Mouse (Mus musculus) midbrain, embryonic 16.5 days (tissue): ENCODE data around the gene Jaml. TPM values are rescaled to one million over a fixed set of nuclear protein-coding genes. Genes with fewer than 3 reads are reported as not detected.

Experiments used
- ATAC-seq: fragments of 200-750 bp; cut with Nextera tagmentation; 2 replicates; pipeline ENCODE4 v1.8.0; 2017; ENCODE audit warnings: moderate TSS enrichment
- H3K27ac ChIP-seq: fragments of 300-500 bp; sonication (generic); 2 replicates; pipeline ENCODE4 v1.5.1; 2014; ENCODE audit warnings: mild to moderate bottlenecking, low read length, mixed read lengths
- H3K27me3 ChIP-seq: fragments of 300-500 bp; sonication (generic); 2 replicates; pipeline ENCODE4 v1.6.1; 2014; ENCODE audit warnings: low read depth, low read length, mixed read lengths; ENCODE audit not compliant: control insufficient read depth, insufficient read depth
- H3K36me3 ChIP-seq: fragments of 300-500 bp; sonication (generic); 2 replicates; pipeline ENCODE4 v1.6.1; 2014; ENCODE audit warnings: mild to moderate bottlenecking, low read length, moderate library complexity, mixed read lengths; ENCODE audit not compliant: control insufficient read depth, insufficient read depth
- H3K4me1 ChIP-seq: fragments of 300-500 bp; sonication (generic); 2 replicates; pipeline ENCODE4 v1.6.1; 2014; ENCODE audit warnings: mild to moderate bottlenecking, low read length, mixed read lengths; ENCODE audit not compliant: control insufficient read depth, insufficient read depth
- H3K4me2 ChIP-seq: fragments of 300-500 bp; sonication (generic); 2 replicates; pipeline ENCODE4 v1.6.1; 2014; ENCODE audit warnings: mild to moderate bottlenecking, low read length, mixed read lengths
- H3K4me3 ChIP-seq: fragments of 300-500 bp; sonication (generic); 2 replicates; pipeline ENCODE4 v1.5.1; 2014; ENCODE audit warnings: low read depth, mild to moderate bottlenecking, low read length, moderate library complexity, mixed read lengths
- H3K9ac ChIP-seq: fragments of 300-500 bp; sonication (generic); 2 replicates; pipeline ENCODE4 v1.6.1; 2014; ENCODE audit warnings: low read depth, low read length, mixed read lengths
- H3K9me3 ChIP-seq: fragments of 300-500 bp; sonication (generic); replicated peaks from 2 replicates; pipeline ENCODE4 v1.6.1; 2014; ENCODE audit warnings: mild to moderate bottlenecking, low read length, mixed read lengths; ENCODE audit not compliant: control insufficient read depth, poor library complexity, severe bottlenecking
- WGBS: fragments of 180-500 bp; shearing (Covaris S2); extraction: QIAGEN DNeasy Blood & Tissue Kit; methylation state at CpG from one replicate; pipeline ENCODE4 v1.1.7; 2014; 5-methylcytosine and 5-hydroxymethylcytosine counted together
- polyA plus RNA-seq: library from polyadenylated mRNA; unstranded; fragments of >200 nt; fragmentation: Nextera tagmentation; extraction: Ambion mirVana; gene quantifications from 2 replicates; pipeline ENCODE4 v1.2.1, GENCODE M21; 2015

The Jaml gene
- polyA plus RNA-seq, 1 experiment from 2014 or later, result 0.29 TPM

DNA sequence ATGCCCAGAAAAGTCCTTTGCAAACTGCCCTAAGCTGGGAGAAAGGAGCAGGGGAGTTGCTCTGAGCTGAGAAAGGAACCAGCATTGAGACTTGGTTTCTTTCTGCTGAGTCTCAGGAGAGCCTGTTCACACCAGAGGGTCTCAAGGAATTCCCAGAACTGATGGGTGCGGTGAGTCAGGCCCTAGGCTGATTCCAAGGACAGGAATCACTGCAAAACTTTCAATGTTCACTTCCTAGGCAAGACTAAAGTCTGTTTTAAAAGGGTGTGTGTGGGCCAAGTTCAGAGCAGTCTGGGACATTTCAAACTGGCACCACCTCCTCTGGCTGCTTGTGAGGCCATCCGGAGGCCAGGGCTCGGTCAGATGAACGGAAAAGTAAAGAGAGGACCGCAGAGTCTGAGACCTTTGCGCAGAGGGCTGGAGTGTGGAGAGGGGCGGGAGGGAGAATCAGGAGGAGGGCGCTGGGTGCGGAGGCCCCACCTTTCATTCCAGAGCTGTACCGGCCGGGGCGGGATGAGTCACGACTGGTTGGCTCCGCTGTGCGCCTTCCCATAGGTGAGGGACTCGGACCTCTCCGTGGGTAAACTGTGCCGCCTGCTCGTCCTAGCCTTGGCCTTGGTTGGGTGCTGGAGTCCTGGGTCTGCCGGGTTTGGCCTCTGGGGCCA lies 36.8 kb upstream of the Jaml start:
- ATAC-seq, result no peak
- H3K27ac ChIP-seq, result no peak overlapping the region
- peaks cover 52% of the 10 kb centered on the region for H3K27me3 ChIP-seq
- H3K4me3 ChIP-seq, result no peak overlapping the region
- no peak overlapping the region for H3K4me2 ChIP-seq
- H3K9ac ChIP-seq, result no peak overlapping the region
- WGBS, result 3% methylated on average over 20 of the region's 20 CpGs
- no peaks in the 10 kb centered on the region for H3K36me3 ChIP-seq
- peaks cover 3% of the 10 kb centered on the region; the same call in 1 of the 2 replicates for H3K4me1 ChIP-seq
- no peaks in the 10 kb centered on the region for H3K9me3 ChIP-seq

DNA sequence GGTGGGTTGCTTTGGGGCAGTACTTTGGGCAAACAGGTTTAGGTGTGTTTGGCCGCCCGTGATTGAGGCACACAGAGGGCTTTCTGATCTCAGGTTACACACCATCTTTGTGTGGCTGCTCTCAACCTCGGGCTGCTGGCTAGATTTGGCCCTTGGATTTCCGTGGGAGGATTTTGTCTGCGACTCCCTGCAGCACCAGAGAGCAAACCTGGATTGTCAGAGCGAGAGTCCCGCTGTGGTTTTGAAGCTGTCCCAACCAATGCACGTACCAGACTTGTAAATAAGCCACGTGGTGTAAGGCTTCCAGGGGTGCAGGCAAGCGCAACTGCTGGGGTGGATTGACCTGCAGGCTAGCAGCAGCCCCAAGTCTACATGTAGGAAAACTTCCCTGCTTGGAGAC lies 36.0 kb upstream of the Jaml start:
- Histone ChIP-seq H3K4me2 (no peak overlapping the region), H3K27ac (no peak overlapping the region), H3K27me3 (peaks cover 52% of the 10 kb centered on the region), H3K9me3 (no peaks in the 10 kb centered on the region), H3K9ac (no peak overlapping the region), H3K36me3 (no peaks in the 10 kb centered on the region), H3K4me3 (no peak overlapping the region), H3K4me1 (peaks cover 3% of the 10 kb centered on the region; the same call in 1 of the 2 replicates)
- WGBS, result under 1% methylated on average over 10 of the region's 10 CpGs
- no peak for ATAC-seq

DNA sequence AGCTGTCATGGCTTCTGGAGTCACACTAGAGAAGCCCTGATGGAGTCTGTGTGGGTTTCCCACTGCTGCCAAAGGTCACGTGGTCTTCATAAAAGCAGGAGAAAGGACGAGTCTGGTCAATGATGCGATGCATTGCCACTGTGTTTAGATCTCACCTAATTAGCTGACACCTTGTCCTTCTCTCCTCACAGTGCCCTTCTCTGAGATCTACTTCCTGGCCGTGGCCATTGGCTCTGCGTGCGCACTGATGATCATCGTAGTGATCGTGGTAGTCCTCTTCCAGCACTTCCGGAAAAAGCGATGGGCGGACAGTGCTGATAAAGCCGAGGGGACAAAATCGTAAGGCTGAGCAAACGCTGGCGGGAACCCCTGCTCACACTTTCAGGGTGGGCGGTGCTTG lies 32.0 kb upstream of the Jaml start:
- Histone ChIP-seq H3K27ac (no peak overlapping the region), H3K27me3 (peaks cover 27% of the 10 kb centered on the region)
- WGBS, result 93% methylated on average over 16 of the region's 16 CpGs

DNA sequence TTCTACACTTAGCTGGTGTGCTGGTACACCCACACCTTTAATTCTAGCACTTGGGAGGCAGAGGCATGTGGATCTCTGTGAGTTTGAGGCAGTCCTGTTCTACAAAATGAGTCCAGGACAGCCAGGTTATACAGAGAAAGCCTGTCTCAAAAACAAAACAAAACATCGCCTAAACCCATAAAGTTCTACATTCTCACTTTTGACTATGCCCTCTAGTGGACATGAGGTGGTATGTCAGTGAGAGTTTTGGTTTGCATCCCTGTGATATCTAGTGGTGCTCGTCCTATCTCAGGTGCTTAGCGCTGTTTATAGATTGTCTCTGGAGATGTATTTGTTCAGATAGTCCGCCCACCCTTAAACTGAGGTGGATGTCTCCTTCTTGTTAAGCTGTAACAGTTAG lies 30.5 kb upstream of the Jaml start:
- Histone ChIP-seq H3K4me3 (no peak overlapping the region), H3K36me3 (no peaks in the 10 kb centered on the region), H3K27me3 (peaks cover 24% of the 10 kb centered on the region), H3K9me3 (no peaks in the 10 kb centered on the region), H3K9ac (no peak overlapping the region), H3K4me2 (no peak overlapping the region), H3K27ac (no peak overlapping the region), H3K4me1 (no peaks in the 10 kb centered on the region)
- ATAC-seq, result no peak
- 28% methylated on average over 4 of the region's 4 CpGs for WGBS

More for the DNA sequence above, 32.0 kb upstream of the Jaml start:
- ATAC-seq, result no peak
- H3K9me3 ChIP-seq, result no peaks in the 10 kb centered on the region
- no peak overlapping the region for H3K9ac ChIP-seq
- no peak overlapping the region for H3K4me2 ChIP-seq
- no peak overlapping the region for H3K4me3 ChIP-seq
- H3K36me3 ChIP-seq, result no peaks in the 10 kb centered on the region
- H3K4me1 ChIP-seq, result no peaks in the 10 kb centered on the region

DNA sequence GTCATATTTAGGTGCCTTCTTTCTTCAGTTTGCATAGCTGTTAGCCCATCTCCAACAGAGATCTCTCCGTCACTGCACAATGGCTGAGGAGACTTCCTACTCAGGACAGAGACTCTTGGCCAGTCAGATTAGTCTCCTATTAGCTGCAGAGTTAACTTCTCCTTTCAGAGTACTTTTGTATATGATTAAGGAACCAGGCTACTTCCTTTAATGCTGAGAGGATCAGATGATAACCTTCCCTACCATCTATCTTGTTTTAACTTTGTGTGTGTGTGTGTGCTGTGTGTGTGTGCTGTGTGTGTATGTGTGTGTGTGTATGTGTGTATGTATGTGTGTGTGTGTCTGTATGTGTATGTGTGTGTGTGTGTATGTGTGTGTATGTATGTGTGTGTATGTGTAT lies 29.3 kb upstream of the Jaml start:
- Histone ChIP-seq H3K9ac (no peak overlapping the region), H3K4me2 (no peak overlapping the region), H3K27me3 (peaks cover 18% of the 10 kb centered on the region), H3K4me1 (peaks cover 3% of the 10 kb centered on the region; the same call in 1 of the 2 replicates), H3K27ac (no peak overlapping the region), H3K36me3 (no peaks in the 10 kb centered on the region), H3K9me3 (no peaks in the 10 kb centered on the region), H3K4me3 (no peak overlapping the region)
- no peak for ATAC-seq
- WGBS, result 78% methylated on average over 1 of the region's 1 CpGs

DNA sequence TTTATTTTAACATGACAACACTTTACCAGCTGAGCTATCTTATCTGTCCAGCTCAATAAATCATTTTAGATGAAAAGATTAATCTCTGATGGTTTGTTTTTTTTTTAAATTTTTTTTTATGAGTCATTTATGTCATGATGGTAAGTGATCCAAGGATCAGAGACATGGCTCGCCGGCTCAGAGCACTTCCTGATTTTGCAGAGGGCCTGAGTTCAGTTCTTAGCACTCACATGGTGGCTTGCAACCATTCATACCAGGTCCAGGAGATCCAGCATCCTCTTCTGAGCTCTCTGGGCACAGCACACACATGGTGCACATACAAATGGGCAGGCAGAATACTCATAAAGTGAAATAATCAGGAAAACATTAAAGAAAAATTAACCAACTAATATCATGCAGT lies 28.7 kb upstream of the Jaml start:
- H3K9me3 ChIP-seq, result no peaks in the 10 kb centered on the region
- H3K36me3 ChIP-seq, result no peaks in the 10 kb centered on the region
- WGBS, result 84% methylated on average over 2 of the region's 2 CpGs
- H3K4me3 ChIP-seq, result no peak overlapping the region
- H3K9ac ChIP-seq, result no peak overlapping the region
- peaks cover 3% of the 10 kb centered on the region; the same call in 1 of the 2 replicates for H3K4me1 ChIP-seq
- no peak for ATAC-seq
- H3K27me3 ChIP-seq, result peaks cover 14% of the 10 kb centered on the region
- H3K4me2 ChIP-seq, result no peak overlapping the region
- no peak overlapping the region for H3K27ac ChIP-seq

DNA sequence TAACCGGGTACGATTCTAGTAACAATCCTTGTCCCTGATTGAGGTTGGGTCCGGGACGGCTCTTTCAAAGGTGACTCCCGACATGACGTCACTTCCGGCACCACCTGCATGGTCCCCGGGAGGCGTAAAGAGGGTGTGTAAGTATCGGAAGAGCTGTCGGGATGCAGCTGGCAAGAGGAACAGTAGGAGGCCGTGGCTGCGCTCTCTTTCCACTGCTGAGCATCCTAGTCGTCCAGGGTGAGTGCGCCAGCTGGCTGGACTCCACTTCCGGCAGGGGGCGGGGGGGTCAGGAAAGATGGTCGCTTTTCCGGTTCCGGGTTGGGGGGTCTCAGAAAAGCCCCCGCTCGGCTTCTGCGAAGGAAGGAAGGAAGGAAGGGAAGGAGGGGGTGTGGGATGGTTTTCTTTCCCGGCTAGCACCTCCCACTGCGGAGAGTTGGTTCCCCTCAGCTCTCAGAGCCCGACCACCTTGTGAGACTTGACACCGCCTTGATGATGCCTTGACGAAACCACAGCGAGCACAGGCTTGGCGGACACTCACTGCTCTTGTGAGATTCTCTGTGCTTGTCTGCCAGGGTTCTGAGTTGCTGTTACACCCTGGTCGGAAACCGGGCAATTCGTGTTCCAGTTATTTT lies 23.8 kb upstream of the Jaml start, which contains the start of gene Mpzl3:
Gene Mpzl3 (plus strand): TSS at position 105 of the 632 bp plus-strand sequence.
- peak within 1 kb of the TSS; percentile 75 for H3K9ac ChIP-seq
- peak within 1 kb of the TSS; percentile 72 for H3K4me3 ChIP-seq
- no peaks in the 10 kb centered on the region for H3K36me3 ChIP-seq
- WGBS, result 1% methylated on average over 33 of the region's 33 CpGs
- ATAC-seq, result peak; percentile 98
- peaks cover 6% of the 10 kb centered on the region; the same call in 1 of the 2 replicates for H3K4me1 ChIP-seq
- peak within 1 kb of the TSS; percentile 76 for H3K4me2 ChIP-seq
- H3K9me3 ChIP-seq, result no peaks in the 10 kb centered on the region
- H3K27ac ChIP-seq, result peak within 1 kb of the TSS; percentile 100
- peaks cover 23% of the 10 kb centered on the region for H3K27me3 ChIP-seq

DNA sequence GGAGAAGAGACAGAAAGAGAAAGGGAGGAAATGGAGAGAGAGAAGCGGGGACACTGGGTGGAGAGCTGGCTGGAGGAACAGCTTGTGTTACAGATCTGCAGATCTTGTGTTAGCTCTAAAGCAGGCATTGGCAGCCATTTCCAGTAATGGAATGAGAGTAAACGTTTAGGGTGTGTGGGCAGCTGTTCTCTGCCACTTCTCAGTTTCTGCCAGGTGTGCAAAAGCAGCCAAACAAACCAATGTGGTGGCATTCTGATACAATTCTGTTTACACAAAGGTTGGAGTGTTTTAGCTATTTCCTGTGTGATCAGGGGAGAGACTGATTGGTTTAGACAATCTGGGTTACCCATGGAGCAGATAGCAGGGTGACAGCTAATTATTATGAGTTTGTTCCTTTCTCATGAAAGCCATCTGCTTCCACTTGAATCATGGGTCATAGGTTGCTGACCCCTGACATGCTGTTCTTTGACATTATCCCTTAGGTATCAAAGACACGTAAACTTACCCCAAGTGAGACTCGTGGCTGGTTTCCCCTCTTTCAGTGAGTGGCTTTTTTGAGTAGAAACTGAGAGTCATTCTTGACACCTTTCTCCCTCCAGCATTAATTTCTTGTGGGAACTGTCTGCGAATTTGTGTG lies 20.6 kb upstream of the Jaml start:
- 55% methylated on average over 5 of the region's 5 CpGs for WGBS
- no peak for ATAC-seq
- peaks cover 13% of the 10 kb centered on the region for H3K27me3 ChIP-seq
- no peak overlapping the region for H3K9ac ChIP-seq
- peaks cover 6% of the 10 kb centered on the region; the same call in 1 of the 2 replicates for H3K4me1 ChIP-seq
- no peaks in the 10 kb centered on the region for H3K36me3 ChIP-seq
- no peak overlapping the region for H3K4me2 ChIP-seq
- no peak overlapping the region for H3K27ac ChIP-seq
- no peaks in the 10 kb centered on the region for H3K9me3 ChIP-seq
- H3K4me3 ChIP-seq, result no peak overlapping the region

DNA sequence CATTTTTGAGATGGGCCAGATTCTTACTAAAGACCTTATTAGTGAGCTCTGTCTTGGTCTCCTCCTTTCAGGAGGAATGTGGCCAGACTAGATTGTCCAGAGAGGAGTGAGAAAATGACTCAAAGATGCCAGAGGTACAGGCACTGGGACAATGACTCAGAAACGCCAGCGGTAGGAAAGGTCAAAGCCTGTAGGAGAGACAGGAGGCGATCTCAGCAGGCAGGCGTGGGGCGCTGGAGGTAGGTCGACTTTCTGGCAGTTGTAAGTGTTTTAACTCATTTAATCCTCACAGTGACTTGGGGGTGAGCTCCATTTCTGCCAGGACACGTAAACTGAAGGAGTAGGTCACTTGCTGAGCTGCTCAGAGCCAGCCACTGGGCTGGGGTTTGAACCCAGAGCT lies 18.8 kb upstream of the Jaml start:
- WGBS, result 38% methylated on average over 7 of the region's 7 CpGs
- Histone ChIP-seq H3K4me2 (no peak overlapping the region), H3K4me3 (no peak overlapping the region), H3K36me3 (no peaks in the 10 kb centered on the region), H3K9ac (no peak overlapping the region), H3K9me3 (no peaks in the 10 kb centered on the region), H3K27me3 (peaks cover 11% of the 10 kb centered on the region), H3K4me1 (0 out of 2 replicates have a peak, but pooled peaks cover 2% of the 10 kb centered on the region), H3K27ac (no peak overlapping the region)
- no peak for ATAC-seq
